Mouse (Mus musculus) left cerebral cortex, postnatal 4 days (tissue): ENCODE measurements around the gene Ppdpf. TPM values are rescaled to one million over a fixed set of nuclear protein-coding genes. Genes with fewer than 3 reads are reported as not detected.
A peak's percentile ranks its signal among the peaks of the same experiment; 100 is the strongest.
"Not testable (repeated sequence)": the region's sequence is repeated elsewhere in the genome, so short reads cannot be mapped to it uniquely, and the experiment has no call there.

Experiments
- DNase-seq: peaks from one replicate; pipeline ENCODE4 v3.0.0-alpha.2; 2022
- intact Hi-C: fragments of 180-260 bp; cut with DNase I; formaldehyde crosslinking; loops from one replicate; pipeline ENCODE4 v1.15.1; 2025
- total RNA-seq, 2 experiments: library from RNA; stranded (reverse); gene quantifications; 2 replicates each; pipeline ENCODE4 v1.2.3; 2021

Ppdpf gene
- total RNA-seq, 2 experiments from 2014 or later, result 132 to 140 TPM

DNA sequence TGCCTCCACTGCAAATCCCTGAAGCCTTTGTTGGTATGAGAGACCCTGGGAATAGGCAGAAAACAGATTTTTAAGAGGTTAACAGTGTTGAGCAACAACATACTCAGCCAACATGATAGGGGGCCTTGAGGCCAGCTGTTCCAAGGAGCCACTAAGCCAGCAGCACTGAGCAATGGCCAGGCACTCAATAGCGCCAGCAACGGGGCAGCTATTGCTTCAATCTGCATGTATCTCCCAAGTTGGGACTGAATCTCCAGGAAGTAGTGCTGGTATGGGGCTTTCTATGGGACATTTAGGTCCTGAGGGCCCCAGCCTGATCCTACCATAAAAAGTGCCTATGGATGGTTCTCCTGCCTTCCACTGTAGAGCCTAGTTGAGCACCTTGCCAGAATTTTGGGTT lies 28.6 kb upstream of the Ppdpf start:
- intact Hi-C loops, result no loop called here
- DNase-seq, result no peak

DNA sequence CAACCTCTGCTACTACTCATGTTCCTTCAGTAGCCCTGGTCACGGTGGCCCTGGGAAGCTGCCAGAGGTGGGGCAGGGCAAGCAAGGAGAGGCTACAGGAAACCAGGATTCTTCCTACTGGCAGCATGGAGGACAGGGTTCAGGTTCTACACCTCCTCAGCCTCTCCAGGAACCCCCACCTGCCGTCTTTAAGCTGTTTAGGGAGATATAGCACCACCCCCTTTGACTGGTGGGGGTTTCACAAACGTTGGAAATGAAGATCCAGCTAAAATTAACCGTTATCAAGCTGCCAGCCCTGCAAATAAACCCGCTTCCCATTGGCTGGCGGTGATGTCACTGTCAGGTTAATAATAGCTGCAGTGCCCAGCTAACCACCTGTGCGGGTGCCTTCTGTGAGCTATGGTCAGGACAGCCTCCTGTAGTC lies 27.9 kb upstream of the Ppdpf start:
- intact Hi-C loops, result no loop called here
- no peak for DNase-seq

DNA sequence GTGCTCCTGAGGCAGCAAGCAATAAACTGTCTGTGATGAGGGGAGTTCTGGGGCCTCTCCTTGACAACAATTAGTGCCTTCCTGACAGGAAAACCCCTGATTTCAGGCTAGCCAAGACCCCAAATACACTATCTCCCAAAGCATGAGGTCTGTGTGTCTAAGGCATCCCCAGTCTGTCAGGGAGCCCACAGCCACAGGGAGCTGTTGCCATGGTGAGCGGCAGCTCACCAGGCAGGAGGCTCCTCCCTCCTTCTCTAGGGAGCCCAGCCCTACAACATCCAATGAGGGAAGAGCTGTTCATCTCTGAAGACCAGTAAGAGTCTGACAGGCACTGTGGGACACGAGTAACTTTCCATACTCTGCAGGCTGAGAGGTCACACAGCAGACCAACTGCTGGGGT lies 27.3 kb upstream of the Ppdpf start:
- DNase-seq, result no peak
- intact Hi-C loops, result no loop called here

DNA sequence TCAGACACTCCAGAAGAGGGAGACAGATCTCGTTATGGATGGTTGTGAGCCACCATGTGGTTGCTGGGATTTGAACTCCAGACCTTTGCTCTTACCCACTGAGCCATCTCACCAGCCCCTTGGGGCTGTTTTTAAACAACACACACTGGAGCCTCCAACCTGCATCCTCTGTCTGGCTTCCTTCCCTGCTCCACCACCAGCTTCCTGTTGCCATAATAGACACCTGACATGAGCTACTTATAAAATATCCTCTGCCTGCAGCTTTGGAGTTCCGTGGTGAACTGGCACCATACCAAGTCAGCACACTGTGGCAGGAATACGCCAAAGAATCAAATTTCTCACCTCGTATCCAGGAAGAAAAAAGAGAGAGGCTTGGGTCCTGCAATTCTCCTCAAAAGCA lies 26.2 kb upstream of the Ppdpf start:
- intact Hi-C loops, result no loop called here
- no peak for DNase-seq

DNA sequence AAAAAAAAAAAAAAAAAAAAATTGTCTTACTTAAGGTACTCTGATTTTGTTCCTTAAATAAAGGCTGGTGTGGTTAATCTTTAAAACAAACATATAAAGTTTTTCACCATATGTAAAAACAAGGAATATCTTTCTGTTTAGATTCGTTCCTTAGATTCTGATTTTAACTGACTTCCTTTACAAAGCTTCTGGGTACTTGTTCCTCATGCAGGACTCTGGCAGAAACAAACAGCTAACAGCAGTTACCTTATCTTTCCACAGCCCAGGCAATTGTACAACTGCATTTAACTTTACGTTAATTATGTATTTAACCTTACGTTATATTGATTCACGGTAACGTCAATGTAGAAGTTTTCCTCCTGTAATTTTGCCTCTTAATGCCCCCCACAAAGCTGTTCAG lies 20.6 kb upstream of the Ppdpf start:
- intact Hi-C loops, result no loop called here

DNA sequence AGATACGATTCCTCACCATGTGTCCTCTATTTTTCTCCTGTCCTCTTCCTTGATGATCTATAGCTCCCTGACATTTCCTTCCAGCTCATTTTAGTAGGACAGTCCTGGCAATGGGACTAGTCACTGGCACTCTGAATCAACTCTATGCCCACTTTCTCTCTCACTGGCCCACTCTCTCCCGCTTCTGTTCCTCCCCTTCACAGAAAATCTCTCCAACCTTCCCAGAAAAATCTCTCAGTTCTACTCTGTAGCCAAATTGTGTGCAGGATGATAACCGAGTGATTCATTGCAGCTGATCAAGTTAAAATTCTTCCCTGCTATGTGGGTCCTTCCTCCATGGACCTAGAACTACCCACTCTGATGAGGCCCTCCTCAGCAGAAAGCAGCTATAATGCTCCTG lies 12.4 kb upstream of the Ppdpf start:
- intact Hi-C loops, result no loop called here
- DNase-seq, result no peak

More for the DNA sequence above, 20.6 kb upstream of the Ppdpf start:
- DNase-seq, result no peak

DNA sequence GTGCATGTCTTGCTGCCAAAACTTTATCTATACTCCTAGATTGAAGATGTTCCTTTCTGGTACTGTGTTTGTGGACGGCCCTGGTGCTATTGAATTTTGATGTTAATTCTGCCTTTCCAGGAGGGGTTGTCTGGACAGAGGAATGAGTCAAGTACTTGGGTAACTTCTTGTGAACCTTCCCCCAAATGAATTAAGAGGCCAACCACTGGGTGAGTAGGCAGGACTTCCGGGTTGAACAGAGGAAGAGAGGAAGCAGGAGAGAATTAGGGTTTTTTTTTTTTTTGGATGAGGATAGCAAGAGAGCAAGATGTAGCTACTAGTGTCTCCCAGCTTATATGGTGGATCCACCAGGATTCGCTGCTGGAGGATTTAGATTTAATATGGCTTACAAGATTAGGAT lies 9.0 kb upstream of the Ppdpf start:
- no peak for DNase-seq
- intact Hi-C loops, result no loop called here

DNA sequence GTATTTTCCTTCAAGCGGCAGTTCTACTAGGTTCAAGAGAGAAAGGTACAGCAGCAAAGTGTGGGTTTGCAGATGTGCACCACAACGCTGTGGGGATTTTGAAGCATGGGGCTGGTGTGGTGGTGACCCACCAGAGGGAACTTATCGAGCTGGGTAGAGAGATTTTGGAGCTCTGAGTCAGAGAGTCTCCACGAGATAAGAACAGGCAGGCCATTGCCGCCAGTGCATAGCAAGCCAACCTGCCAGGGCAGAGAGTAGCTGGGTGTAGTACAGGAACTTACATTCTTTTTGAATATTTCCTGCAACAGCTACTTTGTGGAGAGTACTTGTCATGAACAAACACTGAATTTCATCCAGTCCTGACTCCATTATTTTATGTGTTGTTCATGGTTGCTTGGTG lies 8.6 kb upstream of the Ppdpf start:
- no peak for DNase-seq
- intact Hi-C loops, result no loop called here

DNA sequence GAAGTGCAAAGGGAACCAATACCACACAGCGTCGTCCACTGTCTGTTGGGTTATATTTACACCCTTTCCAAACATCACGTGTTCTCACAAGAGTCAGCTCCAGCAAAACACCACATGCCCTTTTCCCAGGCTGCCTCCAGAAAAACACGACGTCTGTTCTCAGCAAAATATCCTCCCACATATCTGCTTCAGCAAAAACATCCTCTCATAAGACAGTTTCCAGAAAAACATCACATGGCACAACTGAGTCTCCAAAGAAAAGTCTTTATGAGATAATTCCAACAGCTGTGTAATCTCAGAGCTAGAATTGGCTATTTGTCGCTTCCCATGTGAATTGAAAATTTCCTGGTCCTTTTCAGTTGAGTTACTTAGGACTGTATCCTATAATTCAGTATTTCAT lies 6.1 kb upstream of the Ppdpf start:
- intact Hi-C loops, result no loop called here
- DNase-seq, result no peak

DNA sequence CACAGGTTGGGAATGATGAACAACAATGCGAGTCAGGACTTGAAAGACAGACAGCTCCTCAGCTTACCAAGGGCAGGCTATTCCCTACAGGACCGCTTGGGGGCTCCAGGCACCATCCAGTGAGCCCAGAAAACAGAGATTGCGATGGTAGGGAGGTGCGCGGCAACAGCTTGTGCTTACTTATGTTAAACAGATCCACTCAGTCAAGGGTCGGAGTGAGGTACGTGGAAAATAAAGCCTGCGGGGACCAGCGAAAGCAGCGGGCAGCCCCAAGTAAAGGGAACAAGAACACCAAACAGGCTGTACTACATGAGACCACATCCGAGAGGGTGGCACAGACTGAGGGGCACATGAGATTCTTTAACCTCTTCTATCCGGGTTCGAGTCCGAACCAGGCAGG lies 412 bp upstream of the Ppdpf start:
- peak; percentile 88 for DNase-seq
- intact Hi-C loops, result loop anchor here (5.0 kb wide), 1 partner anchor 151 kb away; no protein-coding TSS in a partner anchor

DNA sequence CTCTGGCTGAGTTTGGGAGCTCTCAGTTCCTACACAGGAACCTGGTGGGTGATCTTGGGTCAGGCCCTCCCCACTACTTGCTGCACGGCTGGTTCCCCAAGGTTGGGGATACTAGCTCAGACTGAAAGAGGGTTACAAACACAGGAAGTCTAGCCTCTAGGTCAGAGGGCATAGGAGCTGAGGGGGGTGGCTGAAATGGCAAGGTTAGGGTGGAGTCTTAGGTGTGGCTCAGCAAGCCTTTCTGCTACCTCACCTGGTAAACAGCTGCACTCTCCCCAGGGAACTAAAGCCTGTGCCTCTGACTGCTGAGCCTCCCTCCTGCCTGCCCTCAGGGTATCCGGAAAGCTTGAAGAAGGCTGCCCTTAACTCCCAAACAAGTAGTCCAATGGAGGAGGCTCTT lies 1.6 kb downstream of the Ppdpf start:
- intact Hi-C loops, result loop anchor here (5.0 kb wide), 1 partner anchor 149 kb away; no protein-coding TSS in a partner anchor

DNA sequence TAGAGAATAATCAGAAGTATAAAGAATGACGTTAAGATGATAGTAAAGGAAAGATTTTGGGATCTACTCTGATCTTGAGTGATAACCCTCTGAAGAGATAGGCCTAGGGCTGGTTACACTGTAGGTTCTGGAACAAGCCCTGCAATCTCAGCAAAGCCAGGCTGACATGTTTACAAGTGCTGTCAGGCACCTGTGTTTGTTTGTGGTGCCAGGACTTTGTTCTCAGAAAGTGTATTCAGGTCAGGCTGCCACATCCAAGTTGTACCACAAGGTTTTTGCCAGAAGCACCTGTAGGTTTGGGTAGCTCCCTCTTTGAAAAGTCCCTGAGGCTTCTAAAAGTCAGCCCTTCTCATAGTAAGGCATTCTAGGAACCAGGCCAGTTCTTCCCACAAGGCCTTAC lies 2.3 kb downstream of the Ppdpf start:
- intact Hi-C loops, result loop anchor here (5.0 kb wide), 1 partner anchor 148 kb away; no protein-coding TSS in a partner anchor
- DNase-seq, result no peak

More for the DNA sequence above, 1.6 kb downstream of the Ppdpf start:
- DNase-seq, result no peak

DNA sequence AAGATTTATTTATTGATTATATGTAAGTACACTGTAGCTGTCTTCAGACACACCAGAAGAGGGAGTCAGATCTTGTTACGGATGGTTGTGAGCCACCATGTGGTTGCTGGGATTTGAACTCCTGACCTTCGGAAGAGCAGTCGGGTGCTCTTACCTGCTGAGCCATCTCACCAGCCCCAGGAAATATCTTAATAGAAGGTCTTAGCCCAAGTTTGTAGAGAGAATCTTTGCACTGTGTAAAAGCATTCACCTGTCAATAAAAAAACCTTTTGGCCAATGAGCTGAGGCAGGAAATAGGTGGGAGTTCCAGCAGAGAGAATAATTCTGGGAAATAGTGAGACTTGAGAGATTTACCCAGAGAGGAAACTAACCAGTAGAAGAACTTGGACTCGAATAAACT lies 4.3 kb downstream of the Ppdpf start:
- intact Hi-C loops, DNase-seq: not testable (repeated sequence)

DNA sequence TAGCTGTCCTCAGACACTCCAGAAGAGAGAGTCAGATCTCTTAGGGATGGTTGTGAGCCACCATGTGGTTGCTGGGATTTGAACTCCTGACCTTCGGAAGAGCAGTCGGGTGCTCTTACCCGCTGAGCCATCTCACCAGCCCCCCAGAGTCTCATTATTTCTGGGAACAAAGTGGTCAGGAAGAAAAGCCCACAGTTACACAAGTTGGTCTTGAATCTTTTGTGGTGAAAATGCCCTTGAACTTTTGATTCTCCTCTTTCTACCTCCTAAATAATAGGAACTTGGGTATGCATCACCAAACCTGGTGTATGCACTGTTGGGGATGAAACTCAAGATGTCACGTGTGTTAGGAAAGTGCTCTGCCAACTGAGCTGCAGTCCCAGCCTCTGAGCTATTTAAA lies 4.9 kb downstream of the Ppdpf start:
- no peak for DNase-seq
- intact Hi-C loops, result no loop called here

DNA sequence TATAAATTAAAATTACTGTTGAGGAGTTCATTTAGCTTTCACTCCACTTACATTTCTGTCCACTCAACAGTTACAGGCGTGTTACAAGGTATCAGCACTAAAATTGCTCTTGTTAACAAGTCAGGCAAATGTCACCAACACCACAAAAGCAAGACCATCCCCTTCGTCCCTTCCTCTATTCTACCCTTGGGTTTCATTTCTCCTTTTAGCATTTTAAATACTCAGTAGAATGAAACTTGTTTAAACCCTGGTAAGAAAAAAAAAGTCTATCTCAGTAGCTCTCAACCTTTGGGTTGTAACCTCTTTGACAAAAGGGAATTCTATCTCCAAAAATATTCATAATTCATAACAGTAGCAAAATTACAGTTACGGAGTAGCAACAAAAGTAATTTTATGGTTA lies 6.0 kb downstream of the Ppdpf start:
- intact Hi-C loops, result no loop called here
- no peak for DNase-seq

DNA sequence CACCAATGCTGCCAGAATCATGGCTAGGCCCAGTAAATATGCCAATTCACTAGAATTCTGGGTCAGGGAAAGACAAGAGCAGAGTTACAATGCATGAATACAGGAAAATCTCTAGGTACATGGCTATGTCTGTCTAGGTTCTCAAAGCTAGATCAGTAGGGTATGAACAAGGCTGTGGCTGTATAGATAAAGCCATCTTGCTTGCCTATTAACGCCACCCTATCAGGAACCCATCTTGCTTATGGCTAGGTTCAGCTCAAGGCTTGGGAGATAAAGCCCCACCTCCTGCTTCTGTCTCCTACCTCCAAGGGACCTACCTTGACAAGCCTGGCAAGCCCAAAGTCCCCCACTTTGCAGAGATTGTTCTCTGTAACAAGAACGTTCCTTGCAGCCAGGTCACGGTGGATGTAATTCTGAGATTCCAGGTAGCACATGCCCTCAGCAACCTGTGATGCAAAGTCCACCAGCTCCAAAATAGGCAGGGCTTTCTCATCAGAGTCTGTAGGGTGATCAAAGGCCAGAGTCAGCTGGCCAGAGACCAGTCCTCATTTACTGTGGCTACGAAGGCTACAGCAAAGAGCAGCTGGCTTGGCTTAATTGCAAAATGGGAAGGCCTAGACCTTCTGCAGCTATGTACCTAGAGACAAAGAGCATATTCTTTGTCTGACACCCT lies 9.7 kb downstream of the Ppdpf start:
- intact Hi-C loops, result no loop called here
- DNase-seq, result no peak

DNA sequence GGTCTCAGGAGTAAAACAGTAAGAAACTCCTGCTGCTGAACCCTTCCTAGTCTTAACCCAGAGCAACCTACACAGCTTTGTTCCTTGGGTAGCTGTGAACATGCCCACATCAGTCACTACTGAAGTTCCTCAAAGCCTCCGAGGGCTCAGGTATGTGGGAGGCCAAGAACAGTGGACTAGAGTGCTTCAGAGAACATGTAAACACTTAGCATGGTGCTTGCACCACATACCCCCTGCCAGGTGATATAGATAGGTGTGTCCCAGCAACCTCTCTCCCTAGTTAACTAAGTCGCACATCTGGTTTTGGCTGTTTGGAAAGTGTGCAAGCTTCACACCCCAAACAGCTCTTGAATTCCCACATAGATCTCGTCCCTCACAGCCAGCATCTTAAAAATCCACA lies 14.6 kb downstream of the Ppdpf start:
- no peak for DNase-seq
- intact Hi-C loops, result no loop called here

DNA sequence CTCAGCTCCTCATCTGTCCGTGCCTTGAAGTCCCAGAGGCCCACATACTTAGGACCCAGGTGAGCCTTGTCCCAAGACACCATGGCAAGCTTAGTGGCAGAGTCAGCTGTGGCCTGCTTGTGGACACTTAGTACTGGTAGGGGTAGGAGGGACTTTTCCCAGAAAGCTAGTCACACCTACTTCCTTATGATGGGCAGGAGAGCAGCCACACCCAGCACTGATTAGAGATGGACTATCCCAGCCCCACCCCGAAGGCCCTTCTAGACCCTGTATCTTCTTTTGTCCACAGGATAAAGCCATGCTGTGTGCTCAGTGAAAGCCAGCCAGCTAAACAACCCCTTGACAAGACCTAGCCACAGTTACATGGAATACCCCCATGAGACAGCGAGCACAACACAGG lies 15.4 kb downstream of the Ppdpf start, which contains the start of gene Ptk6:
TSS of gene Ptk6 (minus strand) at position 368 of the 400 bp plus-strand sequence.
- no peak for DNase-seq
- intact Hi-C loops, result no loop called here

DNA sequence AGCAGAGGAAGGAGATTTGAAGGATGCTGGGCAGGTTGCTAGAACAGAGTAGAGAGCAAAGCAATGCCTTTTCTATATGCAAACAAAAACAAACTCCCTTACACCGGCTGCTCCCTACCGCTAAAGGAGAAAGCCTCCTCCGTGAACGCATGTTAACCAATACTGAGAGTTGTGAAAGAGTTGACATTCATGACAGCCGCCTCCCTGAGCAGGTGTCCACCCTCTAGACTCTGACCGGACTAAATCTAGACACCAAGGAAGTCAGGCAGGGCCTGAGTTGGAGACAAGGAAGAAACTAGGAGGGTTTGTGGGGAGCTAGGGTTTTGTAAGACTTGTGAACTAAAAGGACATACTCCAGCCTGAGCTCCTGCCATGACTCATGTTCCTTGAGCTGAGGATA lies 15.8 kb downstream of the Ppdpf start:
- no peak for DNase-seq
- intact Hi-C loops, result no loop called here

DNA sequence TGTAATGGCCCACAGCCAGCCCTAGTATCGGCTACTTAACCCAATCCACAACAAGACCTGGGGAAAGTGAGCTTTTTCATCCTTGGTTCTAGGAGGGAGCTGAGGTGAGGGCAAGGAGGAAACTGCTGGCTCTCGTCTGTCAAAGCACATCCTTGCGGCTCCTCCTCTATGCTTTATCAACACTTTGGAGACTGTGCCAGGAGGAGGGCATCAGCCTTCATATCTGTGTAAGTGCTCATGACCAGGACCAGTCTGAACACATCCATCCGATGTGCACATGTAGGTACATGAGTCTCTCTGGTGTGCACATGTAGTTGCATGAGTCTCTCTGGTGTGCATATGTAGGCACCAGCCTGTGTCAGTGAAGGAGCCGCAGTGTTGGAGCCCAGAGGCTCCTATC lies 18.6 kb downstream of the Ppdpf start:
- intact Hi-C loops, result no loop called here
- no peak for DNase-seq

DNA sequence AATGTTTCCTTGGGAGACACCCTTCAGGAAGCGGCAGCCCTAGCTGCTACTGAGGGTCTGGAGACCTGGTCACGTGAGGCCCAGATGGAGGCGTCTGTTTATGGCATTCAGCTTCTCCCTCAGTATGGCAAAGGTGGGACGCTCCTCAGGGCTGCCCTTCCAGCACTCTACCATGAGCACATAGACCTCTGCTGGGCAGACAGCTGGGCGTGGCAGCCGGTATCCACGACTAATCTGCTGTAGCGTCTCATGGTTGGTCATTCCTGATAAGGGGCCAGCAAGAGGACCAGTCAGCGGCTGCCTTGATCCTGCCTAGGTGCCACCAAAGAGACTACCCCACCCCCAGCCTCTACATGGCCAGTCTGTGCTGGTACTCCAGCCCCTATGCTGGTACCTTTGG lies 19.1 kb downstream of the Ppdpf start:
- DNase-seq, result no peak
- intact Hi-C loops, result no loop called here

DNA sequence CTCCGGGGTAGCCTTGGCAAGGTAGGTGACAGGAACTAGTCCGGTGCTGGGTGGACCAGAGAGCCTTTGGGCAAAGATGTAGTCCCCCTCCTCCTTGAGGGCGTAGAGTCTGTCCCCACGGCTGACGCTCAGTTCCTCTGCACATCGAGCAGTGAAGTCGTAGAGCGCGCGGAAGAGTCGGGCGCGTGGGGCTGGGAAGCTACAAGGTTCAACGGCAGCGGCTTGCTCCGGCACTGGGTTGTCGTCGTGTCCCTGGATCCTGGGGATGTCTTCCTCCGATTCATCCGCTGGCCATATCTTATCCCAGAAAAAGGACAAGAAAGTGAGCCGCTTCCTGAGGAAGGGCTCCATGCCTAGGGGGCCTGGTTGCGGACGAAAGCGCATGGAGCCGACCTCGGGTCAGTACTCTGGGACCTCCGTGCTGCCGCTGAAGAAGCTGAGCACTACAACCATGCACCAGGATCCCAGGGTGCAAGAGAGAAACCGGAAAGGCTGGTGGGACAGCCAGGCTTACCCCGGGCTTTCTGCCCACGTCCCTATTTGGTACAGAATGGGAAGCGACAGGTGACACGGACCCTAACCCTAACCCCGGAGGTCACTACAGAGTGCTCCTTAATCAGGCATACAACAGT lies 25.5 kb downstream of the Ppdpf start:
- DNase-seq, result no peak
- intact Hi-C loops, result no loop called here

DNA sequence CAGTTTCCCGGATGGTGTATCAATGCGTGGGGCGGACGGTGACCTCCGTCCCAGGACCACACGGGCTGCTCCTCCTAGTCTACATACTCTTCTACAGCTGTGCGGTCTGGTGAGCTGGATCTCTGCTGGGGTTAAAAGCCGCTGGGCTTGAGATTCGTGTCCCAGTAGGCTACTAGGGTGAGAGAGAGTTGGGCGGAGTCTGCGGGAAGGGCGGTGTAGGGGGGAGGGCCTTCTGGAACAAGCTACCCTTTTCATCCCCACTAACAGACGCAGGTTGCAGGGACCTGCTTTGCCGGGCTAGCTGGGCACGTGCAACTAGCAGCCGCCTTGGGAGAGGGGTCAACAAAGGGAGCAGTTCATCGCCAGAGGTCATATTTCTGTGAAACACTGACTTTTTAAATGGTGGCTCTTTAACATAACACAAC lies 26.0 kb downstream of the Ppdpf start, which contains the start of gene Srms:
TSS of gene Srms (minus strand) at position 165 of the 425 bp plus-strand sequence.
- DNase-seq, result no peak
- intact Hi-C loops, result no loop called here
